Mouse (Mus musculus): ENCODE results near the gene Peli1.

The Peli1 gene

DNA sequence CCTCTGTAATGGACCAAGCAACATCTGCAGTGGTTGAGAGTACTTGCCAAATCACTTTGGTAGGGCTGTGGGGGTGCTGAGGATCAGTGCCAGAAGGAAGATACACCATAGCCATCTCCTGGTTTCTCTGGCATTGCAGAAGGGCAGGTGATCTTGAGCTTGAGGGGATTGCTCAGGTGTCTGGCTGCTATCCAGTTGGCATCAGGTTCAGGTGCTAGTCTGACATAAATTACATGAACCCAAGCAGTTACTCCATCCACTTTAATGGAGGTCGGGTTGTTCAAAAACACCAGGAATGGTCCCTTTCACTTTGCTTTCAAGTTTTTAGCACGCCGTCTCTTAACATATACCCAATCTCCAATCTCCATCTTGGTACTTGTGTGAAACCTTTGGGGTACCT lies 103.8 kb downstream of the Peli1 start:
- no peak for DNase-seq (ENCODE audit: low spot score in 2 of 2)
